ENCODE assay signal across 35 mouse cellular contexts in genomic region chr19:13221666-13222065, GRCm38 (mm10). TPM values are rescaled to one million over a fixed set of nuclear protein-coding genes. Genes with fewer than 3 reads are reported as not detected.
DNase-seq lines count a peak whose midpoint lies in the region; ATAC-seq and TF ChIP-seq lines count a peak whose summit lies in the region.
"Had no signal": no experiment of that assay in that cellular context is flagged by ENCODE, and none has a peak within 500 bp of the region (broad histone marks: within the 10 kb centered on the region; RNA-seq: fewer than 3 reads in every experiment).

No protein-coding gene starts in this region.

- no peak for TF ChIP-seq EP300 in MEL (IDR thresholded peaks at IDR 0.05; ENCODE audit: low read depth in 1 of 2, low read length in 2 of 2)

- H3K79me2 ChIP-seq in MEL (ENCODE audit: control insufficient read depth, insufficient read depth, low read length, poor library complexity) = no peaks in the 10 kb centered on the region

- peak; percentile 84 for DNase-seq in heart, adult 11 months
- no peak for DNase-seq in heart, postnatal 36 days
- peak; percentile 4 for DNase-seq in MEL (ENCODE audit: low read depth, low spot score)
- peak; percentile 22 for DNase-seq in ZHBTc4 (ENCODE audit: low read depth, low spot score)
- no peak for DNase-seq in spleen, adult 12 weeks (ENCODE audit: low spot score)
- no peak for DNase-seq in liver, embryonic 11.5 days (ENCODE audit: low spot score)
- DNase-seq: adrenal gland, adult 2 months; adrenal gland, postnatal 14 days; cerebellum, adult 11 months; cerebellum, adult 2 months; cerebellum, adult 9-11 months; cerebellum, postnatal 25 days; forebrain, postnatal 0 days; gastrocnemius, adult 2 months; gastrocnemius, postnatal 25 days; heart, adult 18-20 months; heart, postnatal 10 days; heart, postnatal 4 days; kidney, adult 2 months had no signal

- no peak for TF ChIP-seq RAD21 in MEL (IDR thresholded peaks at IDR 0.05; ENCODE audit: low read depth, low read length)

- no peaks in the 10 kb centered on the region for H3K36me3 ChIP-seq in MEL (ENCODE audit: control insufficient read depth in 1 of 2, insufficient read depth in 2 of 2, low read length in 2 of 2)
- H3K36me3 ChIP-seq in liver, embryonic 11.5 days (ENCODE audit: control insufficient read depth, insufficient read depth, low read length) = no peaks in the 10 kb centered on the region
- H3K36me3 ChIP-seq: embryonic facial prominence, embryonic 12.5 days; embryonic facial prominence, embryonic 15.5 days; G1E; heart, embryonic 12.5 days; heart, embryonic 15.5 days; hindbrain, embryonic 15.5 days had no signal

- WGBS in liver, embryonic 11.5 days = 85% methylated on average over 11 of the region's 11 CpGs

- no peak for ATAC-seq in liver, embryonic 11.5 days (replicated peaks; ENCODE audit: low FRiP score)
- ATAC-seq: CD4-positive, CD25-positive, alpha-beta regulatory T cell, adult 4 months; forebrain, embryonic 14.5 days; forebrain, postnatal 0 days; intestine, postnatal 0 days had no signal

- H3K27me3 ChIP-seq in MEL (ENCODE audit: control insufficient read depth in 1 of 2, insufficient read depth in 2 of 2, low read length in 2 of 2) = no peaks in the 10 kb centered on the region
- no peaks in the 10 kb centered on the region for H3K27me3 ChIP-seq in liver, embryonic 11.5 days (replicated peaks; ENCODE audit: control insufficient read depth, insufficient read depth, low read length)
- H3K27me3 ChIP-seq: embryonic facial prominence, embryonic 12.5 days; embryonic facial prominence, embryonic 15.5 days; heart, embryonic 12.5 days; heart, embryonic 15.5 days; hindbrain, embryonic 15.5 days had no signal

- H3K4me2 ChIP-seq in liver, embryonic 11.5 days = no peak overlapping the region
- H3K4me2 ChIP-seq: embryonic facial prominence, embryonic 12.5 days; embryonic facial prominence, embryonic 15.5 days; heart, embryonic 12.5 days; heart, embryonic 15.5 days; hindbrain, embryonic 15.5 days had no signal

- TF ChIP-seq CTCF in MEL (IDR thresholded peaks at IDR 0.05 in 2 of 3, conservative IDR thresholded peaks at IDR 0.05 in 1 of 3; ENCODE audit: control insufficient read depth in 1 of 3, insufficient read depth in 1 of 3, low read depth in 2 of 3, low read length in 3 of 3, poor library complexity in 1 of 3, severe bottlenecking in 1 of 3) = no peak

- H3K27ac ChIP-seq in MEL (ENCODE audit: control insufficient read depth, low read depth, low read length) = no peak overlapping the region
- H3K27ac ChIP-seq in liver, embryonic 11.5 days (ENCODE audit: low read depth, low read length) = no peak overlapping the region
- H3K27ac ChIP-seq: embryonic facial prominence, embryonic 12.5 days; embryonic facial prominence, embryonic 15.5 days; gastrocnemius, adult 2 months; heart, embryonic 15.5 days; hindbrain, embryonic 15.5 days had no signal

- TF ChIP-seq POLR2A in MEL (IDR thresholded peaks at IDR 0.05; ENCODE audit: control insufficient read depth in 1 of 2, insufficient read depth in 1 of 2, low read depth in 1 of 2, low read length in 2 of 2, poor library complexity in 1 of 2) = no peak

- H3K9ac ChIP-seq in MEL (ENCODE audit: control insufficient read depth, low read depth, low read length, poor library complexity, severe bottlenecking) = no peak overlapping the region
- no peak overlapping the region for H3K9ac ChIP-seq in liver, embryonic 11.5 days (ENCODE audit: low read depth, low read length)
- H3K9ac ChIP-seq: embryonic facial prominence, embryonic 12.5 days; embryonic facial prominence, embryonic 15.5 days; forebrain, postnatal 0 days; heart, embryonic 12.5 days; heart, embryonic 15.5 days; hindbrain, embryonic 15.5 days had no signal

- no peaks in the 10 kb centered on the region for H3K9me3 ChIP-seq in MEL (replicated peaks; ENCODE audit: insufficient read depth, low read length)
- H3K9me3 ChIP-seq in liver, embryonic 11.5 days (ENCODE audit: control insufficient read depth, low read length) = no peaks in the 10 kb centered on the region; the same call in 1 of the 2 replicates
- H3K9me3 ChIP-seq: embryonic facial prominence, embryonic 15.5 days had no signal

- intact Hi-C loops in heart, postnatal 36 days (cut with DNase I) = no loop called here

- H3K4me3 ChIP-seq in MEL (ENCODE audit: control insufficient read depth in 1 of 2, insufficient read depth in 1 of 2, low read depth in 2 of 2, low read length in 2 of 2) = no peak overlapping the region
- no peak overlapping the region for H3K4me3 ChIP-seq in liver, embryonic 11.5 days (ENCODE audit: low read depth, low read length)
- H3K4me3 ChIP-seq: embryonic facial prominence, embryonic 12.5 days; embryonic facial prominence, embryonic 15.5 days; gastrocnemius, adult 2 months; heart, embryonic 12.5 days; heart, embryonic 15.5 days; hindbrain, embryonic 15.5 days had no signal

- no peaks in the 10 kb centered on the region for H3K4me1 ChIP-seq in MEL (ENCODE audit: control insufficient read depth in 1 of 2, insufficient read depth in 2 of 2, low read length in 2 of 2)
- H3K4me1 ChIP-seq in liver, embryonic 11.5 days (replicated peaks; ENCODE audit: control insufficient read depth, insufficient read depth, low read length) = no peaks in the 10 kb centered on the region
- H3K4me1 ChIP-seq: embryonic facial prominence, embryonic 12.5 days; embryonic facial prominence, embryonic 15.5 days; heart, embryonic 12.5 days; heart, embryonic 15.5 days; hindbrain, embryonic 15.5 days had no signal

TF ChIP-seq in MEL, 35 proteins besides CTCF, POLR2A, EP300 and RAD21:
- TF ChIP-seq USF2 (IDR thresholded peaks at IDR 0.05; ENCODE audit: borderline replicate concordance in 1 of 2, insufficient read depth in 1 of 2, low read depth in 1 of 2, low read length in 2 of 2) = no peak
- TF ChIP-seq E2F4 (IDR thresholded peaks at IDR 0.05; ENCODE audit: borderline replicate concordance, low read depth, low read length) = no peak
- TF ChIP-seq CHD1 (IDR thresholded peaks at IDR 0.05; ENCODE audit: low read depth, low read length) = no peak
- no peak for TF ChIP-seq MAFK (IDR thresholded peaks at IDR 0.05; ENCODE audit: borderline replicate concordance, low read depth, low read length)
- no peak for TF ChIP-seq ZC3H11A (IDR thresholded peaks at IDR 0.05; ENCODE audit: low read depth, low read length)
- TF ChIP-seq BHLHE40 (IDR thresholded peaks at IDR 0.05; ENCODE audit: borderline replicate concordance, low read depth, low read length) = no peak

RNA-seq across cellular contexts. Expression of gene Olfr1463, which starts 9.5 kb away (rescaled TPM):
- total RNA-seq in heart, postnatal 36 days (2021) = not detected
- total RNA-seq in MEL (2012; rRNA removed) = not detected in 2 replicates
- polyA plus RNA-seq in MEL (2012; ENCODE audit: insufficient read depth in 1 of 2, insufficient read length in 2 of 2, low read depth in 1 of 2, low replicate concordance in 2 of 2, missing spikeins in 1 of 2) = not detected
- polyA plus RNA-seq in liver, embryonic 11.5 days (2014; fragmentation: Nextera tagmentation; extraction: Ambion mirVana) = not detected in 2 replicates
- total RNA-seq: adrenal gland, adult 2 months; adrenal gland, postnatal 14 days; adrenal gland, postnatal 4 days; common myeloid progenitor, adult 5-6 weeks; forebrain, postnatal 0 days; G1E; gastrocnemius, adult 2 months; gastrocnemius, postnatal 25 days; heart, adult 18-20 months; heart, postnatal 10 days; heart, postnatal 4 days had no signal
- polyA plus RNA-seq: adrenal gland, adult 2 months; C2C12; CD4-positive, CD25-positive, alpha-beta regulatory T cell, adult 4 months; cerebellum, adult 2 months; embryonic facial prominence, embryonic 12.5 days; forebrain, embryonic 11.5 days; forebrain, embryonic 14.5 days; forebrain, postnatal 0 days; G1E; heart, embryonic 12.5 days; heart, embryonic 15.5 days; hindbrain, embryonic 11.5 days; hindbrain, embryonic 15.5 days; intestine, embryonic 14.5 days; intestine, postnatal 0 days; kidney, adult 2 months had no signal

RNA-seq across cellular contexts. Expression of gene Olfr1462, which starts 36.1 kb away (rescaled TPM):
- not detected for total RNA-seq in heart, postnatal 36 days (2021)
- not detected in 2 replicates for total RNA-seq in MEL (2012; rRNA removed)
- polyA plus RNA-seq in MEL (2012; ENCODE audit: insufficient read depth in 1 of 2, insufficient read length in 2 of 2, low read depth in 1 of 2, low replicate concordance in 2 of 2, missing spikeins in 1 of 2) = not detected
- not detected in 2 replicates for polyA plus RNA-seq in liver, embryonic 11.5 days (2014; fragmentation: Nextera tagmentation; extraction: Ambion mirVana)
- total RNA-seq: adrenal gland, adult 2 months; adrenal gland, postnatal 14 days; adrenal gland, postnatal 4 days; common myeloid progenitor, adult 5-6 weeks; forebrain, postnatal 0 days; gastrocnemius, adult 2 months; gastrocnemius, postnatal 25 days; heart, adult 18-20 months; heart, postnatal 10 days; heart, postnatal 4 days had no signal
- polyA plus RNA-seq: adrenal gland, adult 2 months; C2C12; CD4-positive, CD25-positive, alpha-beta regulatory T cell, adult 4 months; cerebellum, adult 2 months; embryonic facial prominence, embryonic 12.5 days; embryonic facial prominence, embryonic 15.5 days; forebrain, embryonic 11.5 days; forebrain, embryonic 14.5 days; forebrain, postnatal 0 days; frontal cortex, adult 2 months; G1E; heart, embryonic 12.5 days; heart, embryonic 15.5 days; hindbrain, embryonic 11.5 days; hindbrain, embryonic 15.5 days; intestine, embryonic 14.5 days; intestine, postnatal 0 days; kidney, adult 2 months had no signal

RNA-seq across cellular contexts. Expression of gene Olfr1461, which starts 58.9 kb away (rescaled TPM):
- not detected for total RNA-seq in heart, postnatal 36 days (2021)
- not detected in 2 replicates for total RNA-seq in MEL (2012; rRNA removed)
- polyA plus RNA-seq in MEL (2012; ENCODE audit: insufficient read depth in 1 of 2, insufficient read length in 2 of 2, low read depth in 1 of 2, low replicate concordance in 2 of 2, missing spikeins in 1 of 2) = not detected
- not detected in 2 replicates for polyA plus RNA-seq in liver, embryonic 11.5 days (2014; fragmentation: Nextera tagmentation; extraction: Ambion mirVana)
- total RNA-seq: adrenal gland, adult 2 months; adrenal gland, postnatal 14 days; adrenal gland, postnatal 4 days; common myeloid progenitor, adult 5-6 weeks; forebrain, postnatal 0 days; gastrocnemius, adult 2 months; gastrocnemius, postnatal 25 days; heart, adult 18-20 months; heart, postnatal 10 days; heart, postnatal 4 days had no signal
- polyA plus RNA-seq: adrenal gland, adult 2 months; C2C12; CD4-positive, CD25-positive, alpha-beta regulatory T cell, adult 4 months; cerebellum, adult 2 months; embryonic facial prominence, embryonic 12.5 days; embryonic facial prominence, embryonic 15.5 days; forebrain, embryonic 11.5 days; forebrain, embryonic 14.5 days; forebrain, postnatal 0 days; frontal cortex, adult 2 months; G1E; heart, embryonic 12.5 days; heart, embryonic 15.5 days; hindbrain, embryonic 11.5 days; hindbrain, embryonic 15.5 days; intestine, embryonic 14.5 days; intestine, postnatal 0 days; kidney, adult 2 months had no signal

Comparison
In these comparisons a context has a peak if more than half of its experiments do, and no peak if none do; other contexts are left out.
1. DNase-seq: peak in heart, adult 11 months (single experiment), MEL (single experiment) and ZHBTc4 (single experiment); none in heart, postnatal 36 days (0 of 2), spleen, adult 12 weeks (single experiment) and liver, embryonic 11.5 days (single experiment).